Mouse (Mus musculus): Measurements from ENCODE around the gene Hacd4.
"Not testable (repeated sequence)": the region's sequence is repeated elsewhere in the genome, so short reads cannot be mapped to it uniquely, and the experiment has no call there.

Hacd4 gene

GRCm38 (mm10) chr4:88432412-88433024, 6.2 kb downstream of the Hacd4 start:
- DNase-seq (ENCODE audit: low read depth), result no peak

GRCm38 (mm10) chr4:88427630-88428239, 11.0 kb downstream of the Hacd4 start:
- DNase-seq (ENCODE audit: low read depth), result no peak

- no peak for DNase-seq (ENCODE audit: low read depth)
Observed at GRCm38 (mm10) chr4:88424563-88424962, 14.2 kb downstream of the Hacd4 start.

- DNase-seq (ENCODE audit: low read depth), result no peak
Observed at GRCm38 (mm10) chr4:88419378-88419777, 19.4 kb downstream of the Hacd4 start.

GRCm38 (mm10) chr4:88415017-88415416, 23.7 kb downstream of the Hacd4 start:
- no peak for DNase-seq (ENCODE audit: low read depth)

GRCm38 (mm10) chr4:88412331-88412730, 26.4 kb downstream of the Hacd4 start:
- peak; percentile 42 for DNase-seq (ENCODE audit: low read depth)

GRCm38 (mm10) chr4:88409279-88409678, 29.4 kb downstream of the Hacd4 start:
- DNase-seq (ENCODE audit: low read depth), result no peak

- no peak for DNase-seq (ENCODE audit: low read depth)
Observed at GRCm38 (mm10) chr4:88406887-88407696, 31.6 kb downstream of the Hacd4 start.

- no peak for DNase-seq (ENCODE audit: low read depth)
Observed at GRCm38 (mm10) chr4:88402884-88403283, 35.8 kb downstream of the Hacd4 start.

- no peak for DNase-seq (ENCODE audit: low read depth)
Observed at GRCm38 (mm10) chr4:88400992-88401313, 37.8 kb downstream of the Hacd4 start.

- DNase-seq (ENCODE audit: low read depth), result no peak
Observed at GRCm38 (mm10) chr4:88400302-88400991, 38.3 kb downstream of the Hacd4 start.

- DNase-seq (ENCODE audit: low read depth), result no peak
Observed at GRCm38 (mm10) chr4:88396995-88397521, 41.7 kb downstream of the Hacd4 start.

GRCm38 (mm10) chr4:88395717-88396116, 43.0 kb downstream of the Hacd4 start:
- DNase-seq (ENCODE audit: low read depth), result no peak

- not testable (repeated sequence) for DNase-seq (ENCODE audit: low read depth)
Observed at GRCm38 (mm10) chr4:88390596-88390995, 48.1 kb downstream of the Hacd4 start.

- no peak for DNase-seq (ENCODE audit: low read depth)
Observed at GRCm38 (mm10) chr4:88390036-88390435, 48.7 kb downstream of the Hacd4 start.

- no peak for DNase-seq (ENCODE audit: low read depth)
Observed at GRCm38 (mm10) chr4:88372293-88373224, 66.2 kb downstream of the Hacd4 start.

- DNase-seq (ENCODE audit: low read depth), result no peak
Observed at GRCm38 (mm10) chr4:88370819-88371218, 67.9 kb downstream of the Hacd4 start.

- no peak for DNase-seq (ENCODE audit: low read depth)
Observed at GRCm38 (mm10) chr4:88369951-88370350, 68.8 kb downstream of the Hacd4 start.

- DNase-seq (ENCODE audit: low read depth), result no peak
Observed at GRCm38 (mm10) chr4:88357431-88357830, 81.3 kb downstream of the Hacd4 start.

GRCm38 (mm10) chr4:88356652-88357051, 82.1 kb downstream of the Hacd4 start:
- no peak for DNase-seq (ENCODE audit: low read depth)

- DNase-seq (ENCODE audit: low read depth), result peak; percentile 43
Observed at GRCm38 (mm10) chr4:88350910-88351309, 87.8 kb downstream of the Hacd4 start.
